In the genomic region with DNA sequence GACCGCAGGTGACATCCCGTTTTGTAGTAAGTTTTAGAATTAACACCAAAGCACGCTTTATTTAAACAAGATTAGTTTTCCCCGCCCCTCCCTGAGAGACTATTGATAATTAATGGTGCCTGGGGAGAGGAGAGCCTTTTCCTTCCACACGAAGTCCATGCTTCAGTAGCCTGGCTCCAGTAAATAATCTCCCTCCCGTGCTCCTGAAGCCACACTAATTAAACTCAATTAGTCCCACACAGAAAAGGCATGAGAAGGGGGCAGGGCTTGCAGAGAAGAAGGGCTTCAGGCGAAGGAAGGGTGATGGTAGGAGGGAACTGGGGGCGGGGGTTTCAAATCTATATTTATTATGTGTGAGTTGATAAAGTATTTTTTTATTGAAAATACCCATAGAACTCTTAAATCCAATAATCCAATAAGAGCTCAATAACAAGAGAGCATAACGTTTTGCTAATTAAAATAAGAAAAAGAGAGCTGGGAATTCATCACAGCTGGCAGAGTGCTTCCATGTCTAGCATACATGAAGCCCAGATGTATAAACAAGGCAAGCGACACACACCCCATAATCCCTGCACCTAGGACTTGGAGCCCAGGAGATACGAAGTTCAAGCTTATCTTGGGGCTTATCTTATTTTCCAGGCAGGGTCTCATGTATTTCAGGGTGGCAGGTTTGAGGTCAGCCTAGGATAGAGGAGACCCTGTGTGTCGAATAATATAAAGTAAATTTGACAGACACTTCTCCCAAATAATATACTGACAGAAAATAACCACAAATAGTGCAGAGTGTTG, we compare ENCODE assay signal across 21 mouse cellular contexts.
DNase-seq lines count a peak whose midpoint lies in the region; ATAC-seq lines count a peak whose summit lies in the region.
"Had no signal": no experiment of that assay in that cellular context is flagged by ENCODE, and none has a peak within 500 bp of the region (broad histone marks: within the 10 kb centered on the region; RNA-seq: fewer than 3 reads in every experiment).

No protein-coding gene starts in this region.

- ATAC-seq in kidney, embryonic 14.5 days (ENCODE audit: low FRiP score, low TSS enrichment) = peak; percentile 78; the same call in 1 of the 2 replicates
- ATAC-seq in midbrain, embryonic 13.5 days = peak; percentile 56; the same call in 1 of the 2 replicates
- no peak for ATAC-seq in midbrain, embryonic 15.5 days (replicated peaks)
- ATAC-seq in forebrain, embryonic 14.5 days = peak; percentile 67
- ATAC-seq: intestine, embryonic 15.5 days had no signal

- H3K36me3 ChIP-seq in kidney, embryonic 14.5 days (ENCODE audit: control insufficient read depth, insufficient read depth, low read length) = no peaks in the 10 kb centered on the region
- H3K36me3 ChIP-seq in midbrain, embryonic 13.5 days = no peaks in the 10 kb centered on the region
- no peaks in the 10 kb centered on the region for H3K36me3 ChIP-seq in midbrain, embryonic 15.5 days (replicated peaks)
- no peaks in the 10 kb centered on the region for H3K36me3 ChIP-seq in forebrain, embryonic 14.5 days (ENCODE audit: control insufficient read depth, insufficient read depth, low read length)
- H3K36me3 ChIP-seq: embryonic facial prominence, embryonic 13.5 days; intestine, embryonic 15.5 days had no signal

- H3K4me1 ChIP-seq in kidney, embryonic 14.5 days (ENCODE audit: control insufficient read depth, insufficient read depth, low read length) = no peaks in the 10 kb centered on the region; the same call in 1 of the 2 replicates
- H3K4me1 ChIP-seq in midbrain, embryonic 13.5 days (replicated peaks) = peaks cover 14% of the 10 kb centered on the region; the same call in 1 of the 2 replicates
- H3K4me1 ChIP-seq in midbrain, embryonic 15.5 days = peaks cover 11% of the 10 kb centered on the region
- peaks cover 8% of the 10 kb centered on the region for H3K4me1 ChIP-seq in forebrain, embryonic 14.5 days (ENCODE audit: control insufficient read depth, insufficient read depth, low read length)
- H3K4me1 ChIP-seq: intestine, embryonic 15.5 days had no signal

- no peak overlapping the region for H3K9ac ChIP-seq in kidney, embryonic 14.5 days (ENCODE audit: low read depth, low read length)
- H3K9ac ChIP-seq in midbrain, embryonic 13.5 days (replicated peaks) = no peak overlapping the region
- H3K9ac ChIP-seq in midbrain, embryonic 15.5 days = no peak overlapping the region
- H3K9ac ChIP-seq in forebrain, embryonic 14.5 days (ENCODE audit: low read length) = no peak overlapping the region
- H3K9ac ChIP-seq: embryonic facial prominence, embryonic 13.5 days; hindbrain, embryonic 14.5 days; intestine, embryonic 15.5 days had no signal

- H3K4me2 ChIP-seq in kidney, embryonic 14.5 days (replicated peaks; ENCODE audit: low read depth, low read length) = no peak overlapping the region
- H3K4me2 ChIP-seq in midbrain, embryonic 13.5 days (replicated peaks) = no peak overlapping the region
- no peak overlapping the region for H3K4me2 ChIP-seq in midbrain, embryonic 15.5 days
- H3K4me2 ChIP-seq in forebrain, embryonic 14.5 days (ENCODE audit: low read length) = no peak overlapping the region; the same call in 1 of the 2 replicates
- H3K4me2 ChIP-seq: embryonic facial prominence, embryonic 13.5 days; hindbrain, embryonic 14.5 days; intestine, embryonic 15.5 days had no signal

- WGBS in kidney, embryonic 14.5 days = 35% methylated on average over 12 of the region's 12 CpGs
- 19% methylated on average over 12 of the region's 12 CpGs for WGBS in midbrain, embryonic 13.5 days
- WGBS in midbrain, embryonic 15.5 days = 20% methylated on average over 12 of the region's 12 CpGs
- WGBS in forebrain, embryonic 14.5 days = 9% methylated on average over 12 of the region's 12 CpGs

- no peaks in the 10 kb centered on the region for H3K27me3 ChIP-seq in kidney, embryonic 14.5 days (ENCODE audit: control insufficient read depth, insufficient read depth, low read length)
- H3K27me3 ChIP-seq in midbrain, embryonic 13.5 days = no peaks in the 10 kb centered on the region
- no peaks in the 10 kb centered on the region for H3K27me3 ChIP-seq in midbrain, embryonic 15.5 days (replicated peaks)
- no peaks in the 10 kb centered on the region for H3K27me3 ChIP-seq in forebrain, embryonic 14.5 days (replicated peaks; ENCODE audit: control insufficient read depth, insufficient read depth, low read length)
- H3K27me3 ChIP-seq: embryonic facial prominence, embryonic 13.5 days; intestine, embryonic 15.5 days had no signal

- H3K9me3 ChIP-seq in kidney, embryonic 14.5 days (ENCODE audit: control insufficient read depth, low read length) = no peaks in the 10 kb centered on the region
- H3K9me3 ChIP-seq in midbrain, embryonic 13.5 days = no peaks in the 10 kb centered on the region
- no peaks in the 10 kb centered on the region for H3K9me3 ChIP-seq in midbrain, embryonic 15.5 days
- no peaks in the 10 kb centered on the region for H3K9me3 ChIP-seq in forebrain, embryonic 14.5 days (replicated peaks; ENCODE audit: control insufficient read depth, low read length)
- H3K9me3 ChIP-seq: embryonic facial prominence, embryonic 13.5 days; intestine, embryonic 15.5 days had no signal

- H3K4me3 ChIP-seq in kidney, embryonic 14.5 days (ENCODE audit: low read length) = no peak overlapping the region
- no peak overlapping the region for H3K4me3 ChIP-seq in midbrain, embryonic 13.5 days (replicated peaks)
- H3K4me3 ChIP-seq in midbrain, embryonic 15.5 days = no peak overlapping the region
- H3K4me3 ChIP-seq in forebrain, embryonic 14.5 days (ENCODE audit: low read depth, low read length) = no peak overlapping the region
- H3K4me3 ChIP-seq: embryonic facial prominence, embryonic 13.5 days; erythroblast, embryonic 14.5 days; gastrocnemius, adult 2 months; intestine, embryonic 15.5 days; layer of hippocampus, adult 2 months had no signal

- H3K27ac ChIP-seq in kidney, embryonic 14.5 days (ENCODE audit: low read depth, low read length) = no peak overlapping the region
- H3K27ac ChIP-seq in midbrain, embryonic 13.5 days = no peak overlapping the region
- no peak overlapping the region for H3K27ac ChIP-seq in midbrain, embryonic 15.5 days
- no peak overlapping the region for H3K27ac ChIP-seq in forebrain, embryonic 14.5 days (ENCODE audit: low read depth, low read length)
- H3K27ac ChIP-seq: embryonic facial prominence, embryonic 13.5 days; gastrocnemius, adult 2 months; hindbrain, embryonic 14.5 days; intestine, embryonic 15.5 days; layer of hippocampus, adult 2 months; stomach, postnatal 0 days had no signal

- no peak for DNase-seq in kidney, postnatal 36 days
- DNase-seq in forebrain, embryonic 14.5 days (ENCODE audit: low spot score) = peak; percentile 54
- DNase-seq in retina, embryonic 14.5 days (ENCODE audit: low spot score) = peak; percentile 51
- no peak for DNase-seq in right cerebral cortex, postnatal 4 days
- DNase-seq: adrenal gland, adult 8-10 months; cerebellum, adult 2 months; cerebellum, postnatal 25 days; gastrocnemius, adult 2 months; kidney, adult 9 months; lung, postnatal 4 days; thymus, adult 2 months; thymus, postnatal 4 days had no signal

Comparison
In these comparisons a context has a peak if more than half of its experiments do, and no peak if none do; other contexts are left out.
1. DNase-seq: peak in forebrain, embryonic 14.5 days (single experiment) and retina, embryonic 14.5 days (single experiment); none in kidney, postnatal 36 days (0 of 2) and right cerebral cortex, postnatal 4 days (single experiment).